Mouse (Mus musculus) c-Kit-positive CD71-positive TER-119-negative erythroid progenitor cells, embryonic 14.5 days (primary cell): ENCODE data around the gene Rad54l2.
A peak's percentile ranks its signal among the peaks of the same experiment; 100 is the strongest.

ENCODE experiments used
- DNase-seq: peaks from one replicate; pipeline ENCODE4 v3.0.0-alpha.2; 2013; ENCODE audit warnings: low read depth

Rad54l2 gene

DNA sequence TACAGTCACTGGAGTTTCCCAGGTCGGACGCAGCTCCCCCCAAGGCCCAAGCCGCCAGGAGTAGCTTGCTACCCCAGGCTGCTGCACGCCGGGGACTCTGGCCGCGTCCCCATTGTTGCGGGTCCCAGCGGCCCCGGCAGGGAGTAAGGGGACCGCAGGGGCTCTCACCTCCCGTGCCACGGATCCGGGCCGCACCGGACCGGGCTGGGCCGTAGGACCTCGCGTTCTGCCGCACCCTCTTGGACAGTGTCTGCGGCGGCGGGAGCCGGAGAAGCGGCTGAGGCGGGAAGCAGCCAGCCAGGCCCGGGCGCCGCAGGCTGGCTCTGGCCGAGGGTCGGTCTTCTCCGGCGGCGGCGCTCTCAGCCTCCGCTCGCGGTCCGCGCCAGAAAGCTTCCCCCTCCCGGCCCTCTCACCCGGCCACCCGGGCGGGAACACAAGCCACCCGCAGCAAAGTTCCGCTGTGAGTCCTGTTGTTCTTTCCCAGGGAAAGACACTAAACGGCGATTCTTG lies at the start of gene Rad54l2:
Rad54l2 (minus strand) TSS at position 383 of the 510 bp plus-strand sequence.
- DNase-seq, result no peak

- DNase-seq, result peak; percentile 84
These were observed 33.5 kb upstream of the Rad54l2 start for GRCm38 (mm10) chr9:106822381-106823104.

- DNase-seq, result peak; percentile 99
These were observed 32.8 kb upstream of the Rad54l2 start, which contains the start of gene Dcaf1 for GRCm38 (mm10) chr9:106821618-106822380. Dcaf1 (plus strand) TSS chr9:106821874.

GRCm38 (mm10) chr9:106821050-106821617 lies 32.1 kb upstream of the Rad54l2 start:
- peak; percentile 22 for DNase-seq

- DNase-seq, result no peak
These were observed 30.2 kb upstream of the Rad54l2 start for GRCm38 (mm10) chr9:106819201-106819600.

- no peak for DNase-seq
These were observed 29.2 kb upstream of the Rad54l2 start for GRCm38 (mm10) chr9:106818191-106818590.

GRCm38 (mm10) chr9:106806503-106806902 lies 17.5 kb upstream of the Rad54l2 start:
- DNase-seq, result no peak

DNA sequence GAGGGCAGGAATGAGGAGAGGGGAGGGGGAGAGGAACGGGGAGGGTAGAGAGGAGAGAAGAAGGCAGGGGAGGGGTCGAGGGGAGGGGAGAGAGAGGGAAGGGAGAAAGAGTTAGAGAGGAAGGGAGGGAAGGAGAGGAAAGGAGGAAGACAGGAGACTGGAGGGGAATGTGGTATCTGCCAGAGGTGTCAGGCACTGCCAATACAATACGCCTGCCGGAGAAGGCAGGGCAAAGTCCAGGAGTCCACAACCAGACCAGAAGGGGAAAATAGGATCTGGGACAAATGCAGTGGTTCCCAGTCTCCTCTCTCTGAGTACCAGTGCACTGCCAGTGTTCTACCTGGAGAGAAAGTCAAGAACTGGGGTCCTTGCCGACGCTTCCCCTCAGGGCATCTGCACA lies 1.8 kb upstream of the Rad54l2 start:
- no peak for DNase-seq

GRCm38 (mm10) chr9:106789363-106789762 lies 369 bp upstream of the Rad54l2 start:
- no peak for DNase-seq

GRCm38 (mm10) chr9:106787979-106788811 lies 799 bp downstream of the Rad54l2 start:
- no peak for DNase-seq

DNA sequence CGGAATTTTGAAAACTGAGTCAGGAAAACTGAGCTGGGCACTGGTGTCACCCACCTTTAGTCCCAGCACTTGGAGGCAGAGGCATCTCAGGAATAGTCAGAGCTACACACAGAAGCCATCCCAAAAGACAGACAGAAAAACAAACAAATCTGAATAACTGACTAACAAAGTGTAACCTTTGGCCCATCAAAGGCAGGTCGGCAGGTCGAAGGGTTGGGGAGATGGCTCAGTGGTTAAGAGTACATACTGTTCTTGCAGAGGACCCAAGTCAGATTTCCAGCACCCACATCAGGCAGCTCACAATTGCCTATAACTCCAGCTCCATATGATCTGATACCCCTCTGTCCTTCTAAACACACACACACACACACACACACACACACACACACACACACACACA lies 3.8 kb downstream of the Rad54l2 start:
- no peak for DNase-seq

- DNase-seq, result no peak
These were observed 5.4 kb downstream of the Rad54l2 start for GRCm38 (mm10) chr9:106783554-106783953.

- no peak for DNase-seq
These were observed 8.9 kb downstream of the Rad54l2 start for GRCm38 (mm10) chr9:106780086-106780485.

DNA sequence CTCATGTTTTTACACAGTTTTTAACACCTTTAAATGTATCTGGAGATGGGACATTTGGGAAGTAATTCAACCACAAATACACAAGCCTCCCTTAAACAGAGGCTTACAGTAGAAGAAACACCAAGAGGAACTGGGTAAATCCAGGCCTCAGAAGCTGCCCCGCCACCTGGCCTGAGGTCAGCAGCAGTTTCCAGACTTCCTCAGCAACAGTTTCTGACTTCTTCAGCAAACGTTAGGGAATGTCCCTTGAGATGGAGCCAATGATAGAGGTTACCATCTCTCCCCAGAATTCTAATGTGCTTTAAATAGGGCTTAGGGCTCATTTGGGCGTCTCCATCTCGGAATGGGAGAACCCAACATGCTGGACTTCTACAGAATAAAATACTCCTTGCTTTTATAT lies 10.7 kb downstream of the Rad54l2 start:
- no peak for DNase-seq

GRCm38 (mm10) chr9:106777423-106777822 lies 11.6 kb downstream of the Rad54l2 start:
- no peak for DNase-seq

DNA sequence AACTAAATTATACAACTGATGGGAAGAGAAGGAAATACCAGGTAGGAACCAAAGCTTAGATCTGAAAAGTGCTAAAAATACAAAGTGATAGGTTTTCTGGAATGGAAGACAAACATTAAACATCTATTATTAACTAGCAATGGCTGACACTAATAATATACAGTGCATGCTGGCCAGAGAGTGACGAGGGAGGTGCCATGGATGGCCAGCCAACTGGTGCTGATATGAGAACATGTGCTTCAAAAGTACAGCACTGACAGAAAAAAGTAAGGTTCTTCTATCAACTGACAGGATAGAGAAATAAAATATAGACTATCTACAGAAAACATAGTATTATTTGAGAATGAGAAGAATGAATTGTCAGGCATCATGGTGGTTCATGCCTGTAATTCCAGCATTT lies 12.9 kb downstream of the Rad54l2 start:
- no peak for DNase-seq

GRCm38 (mm10) chr9:106771770-106772169 lies 17.2 kb downstream of the Rad54l2 start:
- no peak for DNase-seq

- no peak for DNase-seq
These were observed 18.8 kb downstream of the Rad54l2 start for GRCm38 (mm10) chr9:106770216-106770615.

- no peak for DNase-seq
These were observed 19.2 kb downstream of the Rad54l2 start for GRCm38 (mm10) chr9:106769781-106770180.

- no peak for DNase-seq
These were observed 32.6 kb downstream of the Rad54l2 start for GRCm38 (mm10) chr9:106756421-106756820.

- no peak for DNase-seq
These were observed 33.2 kb downstream of the Rad54l2 start for GRCm38 (mm10) chr9:106755776-106756175.

- DNase-seq, result no peak
These were observed 34.7 kb downstream of the Rad54l2 start for GRCm38 (mm10) chr9:106754311-106754710.
